Mouse (Mus musculus) CD4-positive, CD25-positive, alpha-beta regulatory T cell (primary cell): Measurements from ENCODE around the gene Olfr768. TPM values are rescaled to one million over a fixed set of nuclear protein-coding genes. Genes with fewer than 3 reads are reported as not detected.

Source experiments
- polyA plus RNA-seq: library from polyadenylated mRNA; unstranded; fragments of 100-300 nt; shearing (Covaris generic); gene quantifications from one replicate; pipeline ENCODE4 v1.2.1, GENCODE M21; 2017

Gene Olfr768
- polyA plus RNA-seq, result not detected

GRCm38 (mm10) chr10:129099275-129099674, at the start of gene Olfr768:
Olfr768 (minus strand) TSS chr10:129099375.

DNA sequence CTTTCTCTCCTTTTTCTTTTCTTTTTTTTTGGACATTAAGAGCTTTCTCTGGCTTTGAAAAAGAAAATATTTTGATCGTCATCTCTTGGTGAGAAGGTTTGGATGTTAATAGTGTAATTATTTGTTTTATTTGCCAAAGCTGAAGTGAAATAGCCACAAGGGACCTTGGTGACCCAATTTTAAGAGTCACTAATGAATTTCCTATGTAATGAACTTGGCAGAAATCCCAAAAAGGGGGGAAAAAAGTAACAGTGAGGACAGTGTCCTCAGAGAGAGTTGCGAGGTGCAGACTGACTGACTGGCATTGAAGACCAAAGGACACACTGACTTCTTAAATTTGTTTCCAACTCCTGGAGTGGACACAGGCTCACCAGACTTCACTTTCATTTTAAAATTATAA, 39.7 kb upstream of the Olfr768 start, which contains the start of gene Olfr770:
Gene Olfr770, minus strand, starts transcription at position 101 of the 400 bp plus-strand sequence.

DNA sequence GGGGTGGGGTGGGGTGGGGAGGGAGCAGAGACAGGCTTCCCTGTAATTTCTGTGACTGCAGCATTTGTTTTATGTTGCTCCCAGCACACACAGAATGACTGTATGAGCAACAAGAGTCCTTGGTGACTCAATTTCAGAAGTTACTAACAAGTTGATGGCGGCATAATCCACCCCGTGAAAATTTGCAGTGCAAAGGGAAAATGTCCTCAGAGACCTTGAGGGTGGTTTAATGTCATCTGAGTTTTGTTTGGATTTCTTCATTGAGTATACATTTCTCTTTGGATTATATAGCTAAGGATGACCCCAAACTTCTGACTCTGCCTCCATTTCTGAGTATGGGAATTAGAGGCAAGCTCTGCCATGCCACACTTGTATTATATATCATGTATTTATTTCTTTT, 18.6 kb upstream of the Olfr768 start, which contains the start of gene Olfr769:
Gene Olfr769, minus strand, starts transcription at position 101 of the 400 bp plus-strand sequence.

GRCm38 (mm10) chr10:129082810-129083209, 16.4 kb downstream of the Olfr768 start, which contains the start of gene Olfr767:
Olfr767 (minus strand) TSS chr10:129082910.

DNA sequence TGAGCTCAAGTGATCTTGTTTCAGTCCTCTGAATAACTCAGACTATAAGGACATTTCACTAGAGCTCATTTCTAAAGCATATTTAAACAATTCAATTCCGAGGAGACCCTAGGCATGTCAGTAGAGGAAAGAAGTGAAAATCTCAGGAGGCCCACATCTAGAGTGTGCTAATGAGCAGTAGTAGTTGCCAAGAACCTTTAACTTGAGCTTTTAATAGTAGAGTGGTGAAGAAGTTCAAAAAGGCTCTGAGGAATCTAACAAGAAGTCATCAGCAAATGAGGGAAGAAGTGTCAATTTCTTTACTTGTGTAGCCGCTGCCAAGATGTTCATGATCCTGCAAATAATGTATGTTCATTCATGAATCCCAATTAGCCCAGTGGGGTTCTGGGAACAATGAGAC, 30.3 kb downstream of the Olfr768 start, which contains the start of gene Olfr766-ps1:
Gene Olfr766-ps1, minus strand, starts transcription at position 101 of the 400 bp plus-strand sequence.

DNA sequence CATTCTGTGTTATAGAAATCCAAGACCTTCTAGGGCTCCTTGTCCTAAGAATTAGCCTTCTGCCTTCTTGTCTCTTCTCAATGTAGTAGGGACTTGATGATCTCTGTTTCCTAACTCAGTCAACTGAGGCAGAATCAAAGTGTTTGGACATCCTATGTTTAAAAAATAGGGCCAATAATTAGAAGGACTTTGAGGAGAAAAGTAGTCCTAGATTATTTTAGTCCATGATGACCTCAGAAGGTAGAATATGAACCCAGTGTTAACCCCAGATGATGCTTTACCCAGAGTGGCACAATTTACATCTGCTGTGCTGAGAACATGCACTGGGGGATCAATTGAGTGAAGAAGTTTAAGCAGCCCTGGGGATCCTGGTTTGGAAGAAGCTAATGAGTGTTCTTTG, 49.3 kb downstream of the Olfr768 start, which contains the start of gene Olfr765:
Gene Olfr765, minus strand, starts transcription at position 101 of the 400 bp plus-strand sequence.

Other genes with a start within 250 kb of the Olfr768 start
- gene Gdf11, start 207.7 kb downstream of the Olfr768 start, polyA plus RNA-seq, result 3.2 TPM
- gene Cd63, start 198.4 kb downstream of the Olfr768 start, polyA plus RNA-seq, result 0.69 TPM
- gene Rdh5, start 176.5 kb downstream of the Olfr768 start, polyA plus RNA-seq, result 17.3 TPM
- 166 TPM for gene Bloc1s1, start 175.3 kb downstream of the Olfr768 start, polyA plus RNA-seq
- 4.0 TPM for gene Itga7, start 165.6 kb downstream of the Olfr768 start, polyA plus RNA-seq
- not detected for gene Mettl7b, start 138.4 kb downstream of the Olfr768 start, polyA plus RNA-seq
- not detected for gene Olfr9, start 109.9 kb downstream of the Olfr768 start, polyA plus RNA-seq
- not detected for gene Olfr763, start 88.6 kb downstream of the Olfr768 start, polyA plus RNA-seq
- not detected for gene Olfr764-ps1, start 59.5 kb downstream of the Olfr768 start, polyA plus RNA-seq
- gene Olfr765, start 49.4 kb downstream of the Olfr768 start, polyA plus RNA-seq, result not detected
- gene Olfr766-ps1, start 30.4 kb downstream of the Olfr768 start, polyA plus RNA-seq, result not detected
- gene Olfr767, start 16.5 kb downstream of the Olfr768 start, polyA plus RNA-seq, result not detected
- gene Olfr769, start 18.5 kb upstream of the Olfr768 start, polyA plus RNA-seq, result 0.04 TPM
- gene Olfr770, start 39.6 kb upstream of the Olfr768 start, polyA plus RNA-seq, result not detected
- not detected for gene Olfr771, start 65.4 kb upstream of the Olfr768 start, polyA plus RNA-seq
- not detected for gene Olfr772, start 78.5 kb upstream of the Olfr768 start, polyA plus RNA-seq
- gene Olfr773, start 88.0 kb upstream of the Olfr768 start, polyA plus RNA-seq, result not detected
- gene Olfr774, start 136.8 kb upstream of the Olfr768 start, polyA plus RNA-seq, result not detected
- not detected for gene Olfr775, start 149.0 kb upstream of the Olfr768 start, polyA plus RNA-seq
- not detected for gene Olfr776, start 159.8 kb upstream of the Olfr768 start, polyA plus RNA-seq
- gene Olfr777, start 172.1 kb upstream of the Olfr768 start, polyA plus RNA-seq, result not detected
- gene Olfr780, start 218.7 kb upstream of the Olfr768 start, polyA plus RNA-seq, result not detected
- not detected for gene Olfr781, start 229.5 kb upstream of the Olfr768 start, polyA plus RNA-seq
- not detected for gene Olfr782, start 249.5 kb upstream of the Olfr768 start, polyA plus RNA-seq